Mouse (Mus musculus) CH12.LX (cell line): Measurements from ENCODE around the gene Lrig2. TPM values are rescaled to one million over a fixed set of nuclear protein-coding genes. Genes with fewer than 3 reads are reported as not detected.

Experiments
- DNase-seq: peaks from one replicate; pipeline ENCODE4 v3.0.0-alpha.2; 2013; ENCODE audit errors: extremely low read depth
- H3K27ac ChIP-seq: 2 replicates; pipeline ENCODE4 v1.5.1; 2012; ENCODE audit warnings: low read depth, mild to moderate bottlenecking, control low read depth, moderate library complexity; ENCODE audit not compliant: insufficient read depth
- H3K27me3 ChIP-seq: replicated peaks from 2 replicates; pipeline ENCODE3; 2012; ENCODE audit warnings: inconsistent platforms
- H3K36me3 ChIP-seq, 2 experiments: replicated peaks in 1 of 2; 2 replicates each; pipeline versions ENCODE3 to v1.6.1; 2012; ENCODE audit warnings: inconsistent platforms in 1 of 2, low read length in 1 of 2, mild to moderate bottlenecking in 1 of 2, mixed read lengths in 1 of 2, moderate library complexity in 1 of 2; ENCODE audit not compliant: control insufficient read depth in 1 of 2, insufficient read depth in 1 of 2
- H3K4me1 ChIP-seq, 2 experiments: 2 replicates each; pipeline ENCODE4 v1.6.1; 2012; ENCODE audit warnings: inconsistent platforms in 1 of 2, moderate library complexity in 1 of 2; ENCODE audit not compliant: insufficient read depth in 2 of 2, control insufficient read depth in 1 of 2
- H3K4me2 ChIP-seq: 2 replicates; pipeline ENCODE4 v1.6.1; 2012; ENCODE audit warnings: low read depth, mild to moderate bottlenecking, control low read depth; ENCODE audit not compliant: poor library complexity, insufficient read depth, severe bottlenecking
- H3K4me3 ChIP-seq, 3 experiments: fragments of 150-350 bp in 1 of 3; sonication (generic) in 1 of 3; replicated peaks in 1 of 3; 2 replicates each; pipeline versions ENCODE3 to v1.5.1; 2011 to 2012; ENCODE audit warnings: low read depth in 2 of 3, low read length in 2 of 3, mild to moderate bottlenecking in 2 of 3, moderate library complexity in 2 of 3, control low read depth in 1 of 3, improper control_type of control experiment in 1 of 3, inconsistent platforms in 1 of 3, mixed read lengths in 1 of 3; ENCODE audit not compliant: poor library complexity in 1 of 3
- H3K79me2 ChIP-seq: replicated peaks from 2 replicates; pipeline ENCODE4 v1.6.1; 2012; ENCODE audit warnings: mild to moderate bottlenecking, moderate library complexity; ENCODE audit not compliant: control insufficient read depth, poor library complexity, insufficient read depth, severe bottlenecking; ENCODE audit errors: extremely low read depth
- H3K9ac ChIP-seq: 2 replicates; pipeline ENCODE4 v1.6.1; 2012; ENCODE audit warnings: low read depth, mild to moderate bottlenecking, control low read depth, moderate library complexity; ENCODE audit not compliant: insufficient read depth
- H3K9me3 ChIP-seq: replicated peaks from 2 replicates; pipeline ENCODE3; 2012; ENCODE audit warnings: low read length, inconsistent platforms, mixed read lengths
- BHLHE40 ChIP-seq: IDR thresholded peaks from 2 replicates; pipeline ENCODE4 v1.6.1; 2011; ENCODE audit warnings: mild to moderate bottlenecking, low read depth, low read length, improper control_type of control experiment
- CHD1 ChIP-seq: IDR thresholded peaks from 2 replicates; pipeline ENCODE4 v1.6.1; 2012; ENCODE audit warnings: low read depth, low read length, improper control_type of control experiment, inconsistent platforms
- CHD2 ChIP-seq: IDR thresholded peaks from 2 replicates; pipeline ENCODE4 v1.6.1; 2011; ENCODE audit warnings: low read length, improper control_type of control experiment
- E2F4 ChIP-seq: IDR thresholded peaks from 2 replicates; pipeline ENCODE4 v1.6.1; 2011; ENCODE audit warnings: low read depth, low read length, improper control_type of control experiment; ENCODE audit not compliant: insufficient replicate concordance
- JUN ChIP-seq: IDR thresholded peaks from 2 replicates; pipeline ENCODE4 v1.6.1; 2011; ENCODE audit warnings: low read depth, mild to moderate bottlenecking, low read length, improper control_type of control experiment, moderate library complexity; ENCODE audit not compliant: insufficient read depth
- MYC ChIP-seq: IDR thresholded peaks from 2 replicates; pipeline ENCODE4 v1.6.1; 2011; ENCODE audit warnings: low read depth, mild to moderate bottlenecking, improper control_type of control experiment, low read length
- NELFE ChIP-seq: IDR thresholded peaks from 2 replicates; pipeline ENCODE4 v1.6.1; 2011; ENCODE audit warnings: low read depth, low read length, improper control_type of control experiment
- NRF1 ChIP-seq: IDR thresholded peaks from 2 replicates; pipeline ENCODE4 v1.6.1; 2014; ENCODE audit warnings: low read depth, mild to moderate bottlenecking, inconsistent platforms, low read length, improper control_type of control experiment, moderate library complexity
- PAX5 ChIP-seq: IDR thresholded peaks from 2 replicates; pipeline ENCODE4 v1.6.1; 2012; ENCODE audit warnings: low read length, inconsistent platforms, mixed read lengths
- RAD21 ChIP-seq: IDR thresholded peaks from 2 replicates; pipeline ENCODE4 v1.6.1; 2011; ENCODE audit warnings: low read depth, mild to moderate bottlenecking, low read length, improper control_type of control experiment, moderate library complexity
- RCOR1 ChIP-seq: conservative IDR thresholded peaks from 2 replicates; pipeline ENCODE4 v1.6.1; 2012; ENCODE audit warnings: low read depth, mild to moderate bottlenecking, inconsistent platforms, low read length, improper control_type of control experiment
- USF2 ChIP-seq: conservative IDR thresholded peaks from 2 replicates; pipeline ENCODE4 v1.6.1; 2011; ENCODE audit warnings: low read depth, low read length, improper control_type of control experiment
- ZKSCAN1 ChIP-seq: IDR thresholded peaks from 2 replicates; pipeline ENCODE4 v1.6.1; 2012; ENCODE audit warnings: low read depth, inconsistent platforms, low read length, improper control_type of control experiment, borderline replicate concordance
- ZNF384 ChIP-seq: IDR thresholded peaks from 2 replicates; pipeline ENCODE4 v1.6.1; 2012; ENCODE audit warnings: low read depth, low read length, improper control_type of control experiment, inconsistent platforms
- dilution Hi-C: fragments of 300-500 bp; cut with MboI; formaldehyde crosslinking; loops from 2 replicates; pipeline ENCODE4 v1.14.3; 2020; ENCODE audit warnings: low sequenced_read_pairs; ENCODE audit not compliant: extremely low pct_unique_long_range_greater_than_20kb, extremely low pct_ligation_motif_present
- in situ Hi-C: fragments of 300-500 bp; cut with MboI; formaldehyde crosslinking; loops from 3 replicates; pipeline ENCODE4 v1.14.3; 2019; ENCODE audit warnings: low sequenced_read_pairs, low pct_ligation_motif_present, low pct_unique_long_range_greater_than_20kb, mixed read lengths
- polyA plus RNA-seq: library from polyadenylated mRNA; unstranded; fragments of >175 nt; gene quantifications from 2 replicates; pipeline ENCODE4 v1.2.1, GENCODE M21; 2012; ENCODE audit warnings: low read depth; ENCODE audit not compliant: insufficient read length
- total RNA-seq, 2 experiments: library from RNA; depleted of rRNA; stranded (reverse); fragments of 300-350 nt in 1 of 2; fragments of >200 nt in 1 of 2; gene quantifications; 2 replicates each; pipeline ENCODE4 v1.2.3; 2012 to 2014

Lrig2 gene
- total and polyA plus RNA-seq, 3 experiments, result 2.8 to 5.4 (median 5.1) TPM

GRCm38 (mm10) chr3:104525516-104525915, 13.8 kb upstream of the Lrig2 start:
- Histone ChIP-seq H3K79me2 (no peaks in the 10 kb centered on the region), H3K4me3 (no peak overlapping the region), H3K27ac (no peak overlapping the region), H3K36me3 (no peaks in the 10 kb centered on the region), H3K27me3 (no peaks in the 10 kb centered on the region), H3K4me1 (peaks cover 3 to 29% of the 10 kb centered on the region in 2 experiments; a peak in 3 of 4 replicates), H3K4me2 (no peak overlapping the region), H3K9me3 (no peaks in the 10 kb centered on the region), H3K9ac (no peak overlapping the region)
- TF ChIP-seq CHD1 (no peak), NRF1 (no peak), USF2 (no peak), JUN (no peak), ZNF384 (no peak), RAD21 (no peak), RCOR1 (no peak)
- in situ Hi-C loops (no loop called here), dilution Hi-C loops (no loop called here)
- no peak for DNase-seq

DNA sequence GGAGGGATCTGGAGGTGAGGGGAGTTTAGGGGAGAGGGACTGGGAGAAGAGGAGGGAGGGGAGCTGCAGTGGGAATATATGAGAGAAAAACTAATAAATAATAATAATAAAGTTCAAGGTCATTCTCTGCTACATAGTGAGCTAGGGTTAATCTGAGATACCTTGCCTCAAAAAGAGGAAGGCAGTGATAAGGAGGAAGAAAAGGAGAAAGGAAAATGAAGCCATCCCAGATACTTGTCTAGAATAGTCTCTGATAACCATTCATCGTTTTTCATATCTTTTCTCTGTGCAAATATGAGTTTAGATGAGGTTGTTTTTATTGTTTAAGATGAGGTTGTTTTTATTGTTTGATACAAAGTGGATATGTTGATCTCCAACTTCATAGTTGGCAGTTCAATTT, 13.3 kb upstream of the Lrig2 start:
- H3K9me3 ChIP-seq, result no peaks in the 10 kb centered on the region
- no peak overlapping the region for H3K4me2 ChIP-seq
- dilution Hi-C loops (no loop called here), in situ Hi-C loops (no loop called here)
- H3K79me2 ChIP-seq, result no peaks in the 10 kb centered on the region
- H3K4me1 ChIP-seq, result peaks cover 3 to 31% of the 10 kb centered on the region in 2 experiments; a peak in 3 of 4 replicates
- TF ChIP-seq CHD2 (no peak), USF2 (no peak), BHLHE40 (no peak), PAX5 (no peak), MYC (no peak), E2F4 (no peak), ZKSCAN1 (no peak), NELFE (no peak)
- no peaks in the 10 kb centered on the region for H3K27me3 ChIP-seq
- H3K36me3 ChIP-seq, result no peaks in the 10 kb centered on the region
- H3K4me3 ChIP-seq, result no peak overlapping the region
- H3K9ac ChIP-seq, result no peak overlapping the region
- DNase-seq, result no peak
- H3K27ac ChIP-seq, result no peak overlapping the region
